Mouse (Mus musculus) heart, adult 2 months (tissue): ENCODE results near the gene Relb.

Experiments used
- CTCF ChIP-seq: fragments of 200-600 bp; IDR thresholded peaks from 2 replicates; pipeline ENCODE4 v1.8.1; 2022; ENCODE audit warnings: antibody characterized with exemption, mild to moderate bottlenecking, moderate library complexity
- EP300 ChIP-seq: fragments of 200-500 bp; IDR thresholded peaks from 2 replicates; pipeline ENCODE4 v1.6.1; 2011; ENCODE audit warnings: low read depth, low read length, control low read depth; ENCODE audit not compliant: insufficient read depth

GRCm38 (mm10) chr7:19633197-19633596 is 4.0 kb upstream of the Relb start:
- TF ChIP-seq CTCF, result no peak
- no peak for TF ChIP-seq EP300
